Mouse (Mus musculus): ENCODE measurements around the gene Arid5a. TPM values are rescaled to one million over a fixed set of nuclear protein-coding genes. Genes with fewer than 3 reads are reported as not detected.

The Arid5a gene
- polyA plus RNA-seq, 1 experiment from 2014 or later: 7.3 TPM

- Histone ChIP-seq H3K36me3 (no peaks in the 10 kb centered on the region), H3K4me3 (replicated peaks) (peak overlapping the region; percentile 73), H3K9ac (no peak overlapping the region), H3K4me1 (peaks cover 25% of the 10 kb centered on the region), H3K27ac (no peak overlapping the region), H3K27me3 (0 out of 2 replicates have a peak, but pooled peaks cover 8% of the 10 kb centered on the region), H3K4me2 (peak overlapping the region; percentile 97), H3K9me3 (replicated peaks) (no peaks in the 10 kb centered on the region)
- no peak for ATAC-seq (replicated peaks; ENCODE audit: low FRiP score)
- 45% methylated on average over 9 of the region's 9 CpGs for WGBS
Measured at GRCm38 (mm10) chr1:36308966-36309475, 1.5 kb downstream of the Arid5a start.

DNA sequence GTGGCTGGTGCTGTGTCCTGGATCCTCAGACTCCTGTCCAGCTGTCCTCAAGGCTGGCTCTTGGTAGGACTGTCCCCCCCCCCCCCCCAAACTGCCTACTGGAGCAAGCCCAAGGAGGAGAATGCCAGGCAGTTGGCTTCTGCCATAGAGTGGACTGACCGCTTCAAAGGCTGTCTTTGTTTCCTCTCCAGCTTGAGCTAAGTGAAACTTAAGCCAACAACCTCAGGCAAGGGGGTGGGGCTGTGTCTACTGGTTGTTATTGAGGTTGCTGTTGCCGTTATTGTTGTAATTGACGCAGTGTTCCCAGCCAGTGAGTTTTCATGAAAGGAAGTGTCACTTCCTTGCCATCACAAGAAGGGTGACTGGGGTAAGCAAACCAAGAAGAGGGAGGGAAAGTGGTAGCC is 2.0 kb downstream of the Arid5a start:
- 0 out of 2 replicates have a peak, but pooled peaks cover 8% of the 10 kb centered on the region for H3K27me3 ChIP-seq
- 20% methylated on average over 3 of the region's 3 CpGs for WGBS
- no peak overlapping the region for H3K27ac ChIP-seq
- H3K36me3 ChIP-seq: no peaks in the 10 kb centered on the region
- 0 out of 2 replicates have a peak overlapping the region, but pooled peaks have one; percentile 73 for H3K4me3 ChIP-seq (replicated peaks)
- H3K4me2 ChIP-seq: peak overlapping the region; percentile 97
- H3K4me1 ChIP-seq: peaks cover 25% of the 10 kb centered on the region
- no peak for ATAC-seq (replicated peaks; ENCODE audit: low FRiP score)
- H3K9ac ChIP-seq: 0 out of 2 replicates have a peak overlapping the region, but pooled peaks have one; percentile 3
- H3K9me3 ChIP-seq (replicated peaks): no peaks in the 10 kb centered on the region

- ATAC-seq (replicated peaks; ENCODE audit: low FRiP score): no peak
- Histone ChIP-seq H3K27me3 (no peaks in the 10 kb centered on the region), H3K27ac (no peak overlapping the region), H3K9me3 (replicated peaks) (no peaks in the 10 kb centered on the region), H3K9ac (no peak overlapping the region), H3K4me2 (no peak overlapping the region), H3K4me3 (replicated peaks) (no peak overlapping the region), H3K4me1 (no peaks in the 10 kb centered on the region), H3K36me3 (peaks cover 8% of the 10 kb centered on the region; the same call in 1 of the 2 replicates)
- WGBS: 88% methylated on average over 11 of the region's 11 CpGs
Measured at GRCm38 (mm10) chr1:36314959-36315775, 7.6 kb downstream of the Arid5a start.

- ATAC-seq (replicated peaks; ENCODE audit: low FRiP score): no peak
- Histone ChIP-seq H3K4me1 (no peaks in the 10 kb centered on the region), H3K36me3 (peaks cover 12% of the 10 kb centered on the region; the same call in 1 of the 2 replicates), H3K27ac (no peak overlapping the region), H3K9ac (no peak overlapping the region), H3K9me3 (replicated peaks) (no peaks in the 10 kb centered on the region), H3K27me3 (no peaks in the 10 kb centered on the region), H3K4me2 (no peak overlapping the region), H3K4me3 (replicated peaks) (no peak overlapping the region)
- WGBS: 97% methylated on average over 2 of the region's 2 CpGs
Measured at GRCm38 (mm10) chr1:36315776-36316100, 8.2 kb downstream of the Arid5a start.

GRCm38 (mm10) chr1:36321164-36321563 is 13.6 kb downstream of the Arid5a start:
- H3K4me3 ChIP-seq (replicated peaks): no peak overlapping the region
- H3K4me2 ChIP-seq: no peak overlapping the region
- ATAC-seq (replicated peaks; ENCODE audit: low FRiP score): no peak
- H3K4me1 ChIP-seq: peaks cover 23% of the 10 kb centered on the region
- no peak overlapping the region for H3K27ac ChIP-seq
- no peaks in the 10 kb centered on the region for H3K9me3 ChIP-seq (replicated peaks)
- WGBS: 64% methylated on average over 2 of the region's 2 CpGs
- H3K9ac ChIP-seq: no peak overlapping the region
- H3K27me3 ChIP-seq: no peaks in the 10 kb centered on the region
- H3K36me3 ChIP-seq: peaks cover 12% of the 10 kb centered on the region; the same call in 1 of the 2 replicates

GRCm38 (mm10) chr1:36321829-36322573 is 14.5 kb downstream of the Arid5a start:
- 62% methylated on average over 11 of the region's 11 CpGs for WGBS
- H3K4me2 ChIP-seq: no peak overlapping the region
- ATAC-seq (replicated peaks; ENCODE audit: low FRiP score): no peak
- H3K9me3 ChIP-seq (replicated peaks): no peaks in the 10 kb centered on the region
- no peak overlapping the region for H3K4me3 ChIP-seq (replicated peaks)
- no peak overlapping the region for H3K9ac ChIP-seq
- H3K36me3 ChIP-seq: peaks cover 12% of the 10 kb centered on the region; the same call in 1 of the 2 replicates
- H3K4me1 ChIP-seq: peaks cover 23% of the 10 kb centered on the region
- H3K27ac ChIP-seq: no peak overlapping the region
- no peaks in the 10 kb centered on the region for H3K27me3 ChIP-seq

- 23% methylated on average over 9 of the region's 9 CpGs for WGBS
- ATAC-seq (replicated peaks; ENCODE audit: low FRiP score): 0 out of 2 replicates have a peak, but pooled peaks have one; percentile 30
- Histone ChIP-seq H3K4me1 (peaks cover 23% of the 10 kb centered on the region), H3K4me3 (replicated peaks) (no peak overlapping the region), H3K9ac (no peak overlapping the region), H3K27me3 (no peaks in the 10 kb centered on the region), H3K4me2 (no peak overlapping the region), H3K27ac (no peak overlapping the region), H3K36me3 (peaks cover 17% of the 10 kb centered on the region; the same call in 1 of the 2 replicates), H3K9me3 (replicated peaks) (no peaks in the 10 kb centered on the region)
Measured at GRCm38 (mm10) chr1:36323076-36323475, 15.5 kb downstream of the Arid5a start.

DNA sequence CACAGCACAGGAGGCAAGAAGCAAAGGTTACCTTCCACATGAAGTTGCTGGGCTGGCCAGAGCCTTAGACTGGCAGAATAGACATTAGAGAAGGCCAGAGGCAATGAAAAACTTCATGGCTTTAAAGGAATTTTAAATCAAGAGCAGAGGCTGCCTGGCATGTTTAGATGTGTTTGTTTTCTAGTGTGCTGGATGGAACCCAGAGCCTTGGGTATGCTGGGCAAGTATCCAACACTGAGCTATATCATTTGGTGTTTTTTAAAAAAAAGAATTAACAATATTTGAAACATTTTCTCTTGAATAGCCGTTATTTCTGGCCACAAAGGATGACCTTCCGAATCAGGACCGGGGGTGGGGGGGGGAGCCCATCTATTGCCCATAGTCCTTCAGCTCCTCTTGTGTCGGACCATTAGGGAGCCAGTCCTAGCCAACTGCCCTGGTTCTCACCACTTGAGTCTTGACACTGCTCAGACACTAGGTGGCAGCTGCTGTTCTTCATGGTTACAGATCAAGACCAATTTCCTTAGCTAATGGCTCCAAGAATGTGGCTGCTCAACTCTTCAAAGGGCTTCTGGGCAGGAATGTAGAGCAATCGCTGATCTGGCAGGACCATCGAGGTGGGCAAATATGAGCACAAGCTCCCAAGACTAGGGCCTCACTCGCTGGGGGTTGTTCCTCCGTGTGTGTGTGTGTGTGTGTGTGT is 16.4 kb downstream of the Arid5a start:
- H3K4me1 ChIP-seq: peaks cover 23% of the 10 kb centered on the region
- no peaks in the 10 kb centered on the region for H3K9me3 ChIP-seq (replicated peaks)
- no peak overlapping the region for H3K9ac ChIP-seq
- H3K4me3 ChIP-seq (replicated peaks): no peak overlapping the region
- no peak overlapping the region for H3K4me2 ChIP-seq
- ATAC-seq (replicated peaks; ENCODE audit: low FRiP score): peak; percentile 40; the same call in 1 of the 2 replicates
- H3K36me3 ChIP-seq: peaks cover 20% of the 10 kb centered on the region; the same call in 1 of the 2 replicates
- no peak overlapping the region for H3K27ac ChIP-seq
- WGBS: 39% methylated on average over 8 of the region's 8 CpGs
- no peaks in the 10 kb centered on the region for H3K27me3 ChIP-seq

DNA sequence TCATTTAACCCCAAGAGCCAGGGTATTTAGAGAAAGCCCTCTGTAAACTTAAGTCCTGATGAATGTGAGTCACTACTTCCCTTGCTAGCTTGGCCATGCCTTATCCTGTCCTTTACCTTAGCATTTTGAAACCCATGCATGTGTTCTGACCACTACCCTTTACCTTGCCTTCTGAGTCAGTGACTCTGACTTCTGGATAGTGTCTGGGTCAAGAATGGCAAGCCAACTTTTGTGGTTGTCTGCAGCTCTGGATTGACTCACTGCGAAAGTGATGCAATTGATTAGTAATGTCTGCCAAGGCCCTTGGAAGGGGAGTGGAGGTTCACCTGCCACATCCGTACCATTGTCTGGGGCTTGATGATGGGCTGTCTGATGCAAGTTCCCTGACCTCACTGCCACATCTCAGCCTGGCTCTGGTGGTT is 18.4 kb downstream of the Arid5a start:
- no peak for ATAC-seq (replicated peaks; ENCODE audit: low FRiP score)

DNA sequence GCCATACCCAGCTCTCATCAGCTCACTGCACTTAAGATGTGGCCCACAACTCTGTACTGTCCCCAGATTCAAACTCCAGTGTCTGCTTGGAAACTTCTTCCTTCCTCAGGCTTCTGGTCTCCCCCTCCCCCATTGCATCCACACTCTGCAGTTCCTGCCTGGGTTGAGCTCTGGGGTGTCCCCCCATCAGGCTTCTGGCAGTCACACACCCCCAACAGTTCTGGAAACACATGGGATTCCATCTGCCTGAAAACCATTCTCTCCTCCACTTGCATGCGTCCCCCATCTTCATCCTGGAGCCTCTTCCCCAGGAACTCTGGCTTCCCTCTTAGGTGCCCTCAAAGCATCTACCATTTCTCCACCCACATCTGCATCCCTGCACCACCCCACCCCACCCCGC is 19.3 kb downstream of the Arid5a start:
- no peak for ATAC-seq (replicated peaks; ENCODE audit: low FRiP score)
- WGBS: 100% methylated on average over 2 of the region's 2 CpGs
- H3K4me2 ChIP-seq: no peak overlapping the region

More for the DNA sequence above, 18.4 kb downstream of the Arid5a start:
- H3K36me3 ChIP-seq: peaks cover 25% of the 10 kb centered on the region; the same call in 1 of the 2 replicates
- H3K9me3 ChIP-seq (replicated peaks): no peaks in the 10 kb centered on the region
- H3K4me1 ChIP-seq: peaks cover 23% of the 10 kb centered on the region
- no peak overlapping the region for H3K27ac ChIP-seq
- 92% methylated on average over 2 of the region's 2 CpGs for WGBS
- H3K4me3 ChIP-seq (replicated peaks): no peak overlapping the region
- H3K4me2 ChIP-seq: no peak overlapping the region
- H3K9ac ChIP-seq: no peak overlapping the region
- H3K27me3 ChIP-seq: no peaks in the 10 kb centered on the region

DNA sequence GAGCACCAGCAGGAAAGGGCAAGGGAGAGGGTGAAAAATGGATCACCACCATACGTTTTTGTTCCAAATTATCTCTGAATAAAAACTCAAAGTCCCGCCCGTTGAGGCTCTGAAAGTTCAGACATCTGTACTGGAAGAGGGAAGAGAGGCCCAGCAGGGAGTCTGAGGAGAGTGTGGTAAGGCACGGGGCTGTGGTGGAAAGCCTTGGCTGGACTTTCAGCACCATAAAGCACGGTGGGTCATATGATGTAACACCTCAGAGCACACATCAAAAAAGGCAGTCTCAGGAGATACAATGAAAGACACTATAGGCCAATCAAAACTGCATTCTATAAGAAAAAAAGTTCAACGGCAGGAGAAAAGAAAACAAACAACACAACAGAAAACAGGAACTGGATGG is 24.2 kb downstream of the Arid5a start:
- Histone ChIP-seq H3K4me1 (no peaks in the 10 kb centered on the region), H3K36me3 (peaks cover 60% of the 10 kb centered on the region), H3K9me3 (replicated peaks) (no peaks in the 10 kb centered on the region), H3K27me3 (no peaks in the 10 kb centered on the region), H3K9ac (no peak overlapping the region), H3K27ac (no peak overlapping the region), H3K4me3 (replicated peaks) (no peak overlapping the region), H3K4me2 (no peak overlapping the region)
- 66% methylated on average over 6 of the region's 6 CpGs for WGBS
- ATAC-seq (replicated peaks; ENCODE audit: low FRiP score): no peak

More for the DNA sequence above, 19.3 kb downstream of the Arid5a start:
- Histone ChIP-seq H3K36me3 (peaks cover 32% of the 10 kb centered on the region; the same call in 1 of the 2 replicates), H3K9me3 (replicated peaks) (no peaks in the 10 kb centered on the region), H3K4me3 (replicated peaks) (no peak overlapping the region), H3K4me1 (peaks cover 23% of the 10 kb centered on the region), H3K27ac (no peak overlapping the region), H3K27me3 (no peaks in the 10 kb centered on the region), H3K9ac (no peak overlapping the region)

All from kidney, embryonic 15.5 days (tissue).